Mouse (Mus musculus): ENCODE measurements around the gene Afp.

GRCm38 (mm10) chr5:90467245-90467644, 23.3 kb upstream of the Afp start:
- TF ChIP-seq CTCF (IDR thresholded peaks at IDR 0.05; ENCODE audit: control insufficient read depth, insufficient read depth, low read length) (no peak), POLR2A (IDR thresholded peaks at IDR 0.05; ENCODE audit: borderline replicate concordance, control insufficient read depth, low read depth, low read length) (no peak)

All from bone marrow, adult 2 months (tissue).